Mouse (Mus musculus) erythroblast, adult 5-6 weeks (primary cell): ENCODE measurements around the gene Krt13. TPM values are rescaled to one million over a fixed set of nuclear protein-coding genes. Genes with fewer than 3 reads are reported as not detected.

Experiments used
- ATAC-seq: replicated peaks from 2 replicates; pipeline ENCODE4 v1.8.0; 2016; ENCODE audit warnings: moderate number of reproducible peaks, mild to moderate bottlenecking, moderate TSS enrichment, inconsistent platforms; ENCODE audit not compliant: poor library complexity, low FRiP score, severe bottlenecking
- total RNA-seq, 2 experiments: library from RNA; stranded (forward) in 1 of 2; stranded (reverse) in 1 of 2; fragments of 150-400 nt in 1 of 2; fragments of 200-764, 138-1000 nt in 1 of 2; gene quantifications; 2 replicates each; pipeline versions ENCODE4 v1.2.3 to v1.2.4; 2015 to 2017; ENCODE audit warnings: low replicate concordance in 2 of 2

Krt13 gene
- total RNA-seq, 2 experiments from 2014 or later: not detected

- ATAC-seq: no peak
Observed at GRCm38 (mm10) chr11:100120331-100120730, 1.0 kb downstream of the Krt13 start.

GRCm38 (mm10) chr11:100113742-100114029 lies 7.7 kb downstream of the Krt13 start:
- no peak for ATAC-seq

- ATAC-seq: no peak
Observed at GRCm38 (mm10) chr11:100112935-100113741, 8.2 kb downstream of the Krt13 start.

GRCm38 (mm10) chr11:100105576-100106122 lies 15.7 kb downstream of the Krt13 start, which contains the start of gene Krt36:
Krt36 (minus strand) TSS chr11:100105626.
- no peak for ATAC-seq

GRCm38 (mm10) chr11:100102693-100103429 lies 18.5 kb downstream of the Krt13 start:
- ATAC-seq: no peak

GRCm38 (mm10) chr11:100100391-100100790 lies 21.0 kb downstream of the Krt13 start:
- ATAC-seq: no peak

GRCm38 (mm10) chr11:100097819-100098218 lies 23.5 kb downstream of the Krt13 start:
- ATAC-seq: no peak

GRCm38 (mm10) chr11:100096141-100096540 lies 25.2 kb downstream of the Krt13 start, which contains the start of gene Krt35:
Krt35 (minus strand) TSS chr11:100096241.
- ATAC-seq: no peak

- no peak for ATAC-seq
Observed at GRCm38 (mm10) chr11:100088378-100089025, 32.9 kb downstream of the Krt13 start.

- ATAC-seq: no peak
Observed at GRCm38 (mm10) chr11:100087861-100088260, 33.5 kb downstream of the Krt13 start, which contains the start of gene Krt32. Krt32 (minus strand) TSS chr11:100088226.

- ATAC-seq: no peak
Observed at GRCm38 (mm10) chr11:100073873-100074272, 47.5 kb downstream of the Krt13 start.

Other genes starting within 250 kb of the Krt13 start
- gene Krtap9-1, start 248.2 kb downstream of the Krt13 start, total RNA-seq (2015; ENCODE audit: low replicate concordance): not detected in 2 replicates
- not detected in 2 replicates for gene Krtap9-1, start 248.2 kb downstream of the Krt13 start, total RNA-seq (2017; ENCODE audit: low replicate concordance)
- gene Gm11567, start 242.4 kb downstream of the Krt13 start, total RNA-seq (2015; ENCODE audit: low replicate concordance): not detected in 2 replicates
- gene Gm11567, start 242.4 kb downstream of the Krt13 start, total RNA-seq (2017; ENCODE audit: low replicate concordance): not detected in 2 replicates
- not detected in 2 replicates for gene Krtap31-1, start 213.6 kb downstream of the Krt13 start, total RNA-seq (2015; ENCODE audit: low replicate concordance)
- not detected in 2 replicates for gene Krtap31-1, start 213.6 kb downstream of the Krt13 start, total RNA-seq (2017; ENCODE audit: low replicate concordance)
- gene Gm11565, start 206.8 kb downstream of the Krt13 start, total RNA-seq (2015; ENCODE audit: low replicate concordance): not detected in 2 replicates
- not detected in 2 replicates for gene Gm11565, start 206.8 kb downstream of the Krt13 start, total RNA-seq (2017; ENCODE audit: low replicate concordance)
- not detected in 2 replicates for gene Krtap31-2, start 185.3 kb downstream of the Krt13 start, total RNA-seq (2015; ENCODE audit: low replicate concordance)
- gene Krtap31-2, start 185.3 kb downstream of the Krt13 start, total RNA-seq (2017; ENCODE audit: low replicate concordance): not detected in 2 replicates
- gene Krtap9-5, start 173.1 kb downstream of the Krt13 start, total RNA-seq (2015; ENCODE audit: low replicate concordance): not detected in 2 replicates
- gene Krtap9-5, start 173.1 kb downstream of the Krt13 start, total RNA-seq (2017; ENCODE audit: low replicate concordance): not detected in 2 replicates
- not detected in 2 replicates for gene Krtap29-1, start 142.5 kb downstream of the Krt13 start, total RNA-seq (2015; ENCODE audit: low replicate concordance)
- gene Krtap29-1, start 142.5 kb downstream of the Krt13 start, total RNA-seq (2017; ENCODE audit: low replicate concordance): not detected in 2 replicates
- gene Krtap16-1, start 135.0 kb downstream of the Krt13 start, total RNA-seq (2015; ENCODE audit: low replicate concordance): not detected in 2 replicates
- gene Krtap16-1, start 135.0 kb downstream of the Krt13 start, total RNA-seq (2017; ENCODE audit: low replicate concordance): not detected in 2 replicates
- gene Krtap17-1, start 127.6 kb downstream of the Krt13 start, total RNA-seq (2015; ENCODE audit: low replicate concordance): not detected in 2 replicates
- not detected in 2 replicates for gene Krtap17-1, start 127.6 kb downstream of the Krt13 start, total RNA-seq (2017; ENCODE audit: low replicate concordance)
- gene Krt33a, start 105.4 kb downstream of the Krt13 start, total RNA-seq (2015; ENCODE audit: low replicate concordance): not detected in 2 replicates
- gene Krt33a, start 105.4 kb downstream of the Krt13 start, total RNA-seq (2017; ENCODE audit: low replicate concordance): not detected in 2 replicates
- not detected in 2 replicates for gene Krt33b, start 91.7 kb downstream of the Krt13 start, total RNA-seq (2015; ENCODE audit: low replicate concordance)
- not detected in 2 replicates for gene Krt33b, start 91.7 kb downstream of the Krt13 start, total RNA-seq (2017; ENCODE audit: low replicate concordance)
- not detected in 2 replicates for gene Krt34, start 80.0 kb downstream of the Krt13 start, total RNA-seq (2015; ENCODE audit: low replicate concordance)
- not detected in 2 replicates for gene Krt34, start 80.0 kb downstream of the Krt13 start, total RNA-seq (2017; ENCODE audit: low replicate concordance)
- gene Krt31, start 71.0 kb downstream of the Krt13 start, total RNA-seq (2015; ENCODE audit: low replicate concordance): not detected in 2 replicates
- not detected in 2 replicates for gene Krt31, start 71.0 kb downstream of the Krt13 start, total RNA-seq (2017; ENCODE audit: low replicate concordance)
- gene Krt32, start 33.3 kb downstream of the Krt13 start, total RNA-seq (2015; ENCODE audit: low replicate concordance): not detected in 2 replicates
- not detected in 2 replicates for gene Krt32, start 33.3 kb downstream of the Krt13 start, total RNA-seq (2017; ENCODE audit: low replicate concordance)
- not detected in 2 replicates for gene Krt35, start 25.3 kb downstream of the Krt13 start, total RNA-seq (2015; ENCODE audit: low replicate concordance)
- gene Krt35, start 25.3 kb downstream of the Krt13 start, total RNA-seq (2017; ENCODE audit: low replicate concordance): not detected in 2 replicates
- not detected in 2 replicates for gene Krt36, start 15.9 kb downstream of the Krt13 start, total RNA-seq (2015; ENCODE audit: low replicate concordance)
- not detected in 2 replicates for gene Krt36, start 15.9 kb downstream of the Krt13 start, total RNA-seq (2017; ENCODE audit: low replicate concordance)
- not detected in 2 replicates for gene Krt15, start 14.4 kb upstream of the Krt13 start, total RNA-seq (2015; ENCODE audit: low replicate concordance)
- gene Krt15, start 14.4 kb upstream of the Krt13 start, total RNA-seq (2017; ENCODE audit: low replicate concordance): not detected in 2 replicates
- gene Krt19, start 27.1 kb upstream of the Krt13 start, total RNA-seq (2015; ENCODE audit: low replicate concordance): not detected in 2 replicates
- gene Krt19, start 27.1 kb upstream of the Krt13 start, total RNA-seq (2017; ENCODE audit: low replicate concordance): not detected in 2 replicates
- not detected in 2 replicates for gene Krt9, start 71.7 kb upstream of the Krt13 start, total RNA-seq (2015; ENCODE audit: low replicate concordance)
- 0.28 TPM in 1 of 2 replicates, not detected in the other for gene Krt9, start 71.7 kb upstream of the Krt13 start, total RNA-seq (2017; ENCODE audit: low replicate concordance)
- gene Krt14, start 86.0 kb upstream of the Krt13 start, total RNA-seq (2015; ENCODE audit: low replicate concordance): not detected in 2 replicates
- gene Krt14, start 86.0 kb upstream of the Krt13 start, total RNA-seq (2017; ENCODE audit: low replicate concordance): not detected in 2 replicates
- not detected in 2 replicates for gene Krt16, start 127.3 kb upstream of the Krt13 start, total RNA-seq (2015; ENCODE audit: low replicate concordance)
- gene Krt16, start 127.3 kb upstream of the Krt13 start, total RNA-seq (2017; ENCODE audit: low replicate concordance): not detected in 2 replicates
- gene Krt17, start 139.5 kb upstream of the Krt13 start, total RNA-seq (2015; ENCODE audit: low replicate concordance): not detected in 2 replicates
- not detected in 2 replicates for gene Krt17, start 139.5 kb upstream of the Krt13 start, total RNA-seq (2017; ENCODE audit: low replicate concordance)
- not detected in 2 replicates for gene Krt42, start 148.3 kb upstream of the Krt13 start, total RNA-seq (2015; ENCODE audit: low replicate concordance)
- not detected in 2 replicates for gene Krt42, start 148.3 kb upstream of the Krt13 start, total RNA-seq (2017; ENCODE audit: low replicate concordance)
- gene Eif1, start 198.3 kb upstream of the Krt13 start, total RNA-seq (2015; ENCODE audit: low replicate concordance): 580 and 688 TPM in 2 replicates
- gene Eif1, start 198.3 kb upstream of the Krt13 start, total RNA-seq (2017; ENCODE audit: low replicate concordance): 168 and 350 TPM in 2 replicates
- gene Gast, start 212.8 kb upstream of the Krt13 start, total RNA-seq (2015; ENCODE audit: low replicate concordance): not detected in 2 replicates
- not detected in 2 replicates for gene Gast, start 212.8 kb upstream of the Krt13 start, total RNA-seq (2017; ENCODE audit: low replicate concordance)
- not detected in 2 replicates for gene Hap1, start 234.6 kb upstream of the Krt13 start, total RNA-seq (2015; ENCODE audit: low replicate concordance)
- gene Hap1, start 234.6 kb upstream of the Krt13 start, total RNA-seq (2017; ENCODE audit: low replicate concordance): not detected in 2 replicates